Mouse (Mus musculus): ENCODE data around the gene Mepe. TPM values are rescaled to one million over a fixed set of nuclear protein-coding genes. Genes with fewer than 3 reads are reported as not detected.

The Mepe gene
- total and polyA plus RNA-seq, 2 experiments from 2014 or later: not detected

DNA sequence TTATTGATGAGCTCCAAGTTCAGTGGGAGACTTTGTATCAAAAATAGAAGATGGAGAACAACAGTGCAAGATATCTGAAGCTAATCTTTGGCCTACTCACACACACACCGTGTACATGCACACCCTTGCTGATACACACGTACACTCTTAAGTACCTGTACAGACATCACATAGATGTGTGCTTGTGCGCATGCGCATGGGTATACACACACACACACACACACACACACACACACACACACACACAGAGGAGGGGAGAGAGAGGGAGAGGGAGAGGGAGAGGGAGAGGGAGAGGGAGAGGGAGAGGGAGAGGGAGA, 15.3 kb downstream of the Mepe start:
- WGBS: 88% methylated on average over 4 of the region's 4 CpGs
- no peak for TF ChIP-seq CTCF (IDR thresholded peaks at IDR 0.05)

DNA sequence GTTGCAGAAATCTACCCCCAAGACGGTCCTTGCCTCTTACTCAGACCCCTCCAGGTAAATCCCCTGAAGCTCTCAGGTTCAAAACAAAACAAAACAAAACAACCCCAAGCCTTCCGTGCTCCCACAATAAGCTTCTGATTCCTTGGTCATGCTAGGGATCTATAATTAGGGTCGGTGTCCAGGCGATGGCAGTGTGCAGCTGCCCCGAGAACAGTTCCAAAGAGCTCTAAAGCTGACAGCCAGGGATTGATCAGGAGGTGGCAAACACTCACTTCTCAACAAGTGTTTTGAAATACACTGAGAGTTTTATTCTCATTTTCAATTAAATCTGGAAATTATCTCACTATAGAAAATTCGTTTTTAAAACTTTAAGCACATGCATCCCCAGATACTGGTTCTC, 17.8 kb downstream of the Mepe start:
- peak; percentile 48 for TF ChIP-seq CTCF (IDR thresholded peaks at IDR 0.05)
- Histone ChIP-seq H3K36me3 (ENCODE audit: insufficient read depth, low read length) (no peaks in the 10 kb centered on the region), H3K9me3 (ENCODE audit: low read length) (no peaks in the 10 kb centered on the region), H3K4me1 (ENCODE audit: insufficient read depth, low read length) (no peaks in the 10 kb centered on the region), H3K4me3 (ENCODE audit: low read depth, low read length) (no peak overlapping the region), H3K27me3 (ENCODE audit: insufficient read depth, low read length) (no peaks in the 10 kb centered on the region), H3K9ac (replicated peaks; ENCODE audit: low read length, poor library complexity, severe bottlenecking) (no peak overlapping the region), H3K27ac (ENCODE audit: low read depth, low read length) (no peak overlapping the region), H3K4me2 (ENCODE audit: low read depth, low read length, poor library complexity, severe bottlenecking) (no peak overlapping the region)
- ATAC-seq (ENCODE audit: low FRiP score): no peak
- DNase-seq (ENCODE audit: low spot score): no peak
- WGBS: 30% methylated on average over 6 of the region's 6 CpGs

More for the DNA sequence above, 15.3 kb downstream of the Mepe start:
- no peak for ATAC-seq (ENCODE audit: low FRiP score)
- no peak overlapping the region for H3K9ac ChIP-seq (replicated peaks; ENCODE audit: low read length, poor library complexity, severe bottlenecking)
- H3K4me1 ChIP-seq (ENCODE audit: insufficient read depth, low read length): no peaks in the 10 kb centered on the region
- no peak for DNase-seq (ENCODE audit: low spot score)
- H3K36me3 ChIP-seq (ENCODE audit: insufficient read depth, low read length): no peaks in the 10 kb centered on the region
- H3K4me2 ChIP-seq (ENCODE audit: low read depth, low read length, poor library complexity, severe bottlenecking): no peak overlapping the region
- H3K4me3 ChIP-seq (ENCODE audit: low read depth, low read length): no peak overlapping the region
- no peaks in the 10 kb centered on the region for H3K9me3 ChIP-seq (ENCODE audit: low read length)
- H3K27me3 ChIP-seq (ENCODE audit: insufficient read depth, low read length): no peaks in the 10 kb centered on the region
- H3K27ac ChIP-seq (ENCODE audit: low read depth, low read length): no peak overlapping the region

DNA sequence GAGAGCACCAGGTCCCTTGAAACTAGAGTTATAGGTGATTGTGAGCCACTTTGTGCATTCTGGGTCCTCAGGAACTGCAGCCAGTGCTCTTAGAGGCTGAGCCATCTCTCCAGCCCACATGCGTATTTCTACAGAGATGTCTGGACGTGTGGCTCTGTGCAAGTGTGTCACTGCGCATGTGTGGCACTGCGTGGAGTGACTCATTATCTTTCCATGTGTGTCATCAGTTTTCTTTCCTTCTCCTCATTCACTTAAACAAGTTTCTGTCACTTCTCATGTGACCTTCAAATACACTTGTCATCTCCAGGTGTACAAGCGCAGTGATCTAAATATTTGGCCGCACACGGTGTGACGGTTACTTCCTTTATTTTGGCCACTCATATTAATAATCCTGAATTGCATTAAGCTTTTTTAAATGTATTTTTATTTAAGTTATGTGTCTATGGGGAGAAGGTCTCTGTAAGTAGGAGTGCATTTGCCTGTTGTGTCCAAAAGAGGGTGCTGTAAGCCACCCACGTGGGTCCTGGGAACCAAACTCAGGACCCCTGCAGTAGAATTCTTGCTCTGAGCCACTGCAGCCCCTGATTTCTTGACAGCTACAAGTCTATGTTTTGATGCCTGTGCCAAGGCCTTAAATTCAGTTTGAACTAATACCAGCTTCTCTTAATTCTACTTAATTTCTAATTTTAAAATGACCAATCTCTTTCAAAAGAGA, 19.6 kb downstream of the Mepe start:
- H3K4me3 ChIP-seq (ENCODE audit: low read depth, low read length): no peak overlapping the region
- no peaks in the 10 kb centered on the region for H3K36me3 ChIP-seq (ENCODE audit: insufficient read depth, low read length)
- H3K27ac ChIP-seq (ENCODE audit: low read depth, low read length): no peak overlapping the region
- TF ChIP-seq CTCF (IDR thresholded peaks at IDR 0.05): peak; percentile 62
- WGBS: 77% methylated on average over 9 of the region's 9 CpGs
- no peaks in the 10 kb centered on the region for H3K9me3 ChIP-seq (ENCODE audit: low read length)
- ATAC-seq (ENCODE audit: low FRiP score): no peak
- no peaks in the 10 kb centered on the region for H3K4me1 ChIP-seq (ENCODE audit: insufficient read depth, low read length)
- H3K9ac ChIP-seq (replicated peaks; ENCODE audit: low read length, poor library complexity, severe bottlenecking): no peak overlapping the region
- H3K27me3 ChIP-seq (ENCODE audit: insufficient read depth, low read length): no peaks in the 10 kb centered on the region
- no peak overlapping the region for H3K4me2 ChIP-seq (ENCODE audit: low read depth, low read length, poor library complexity, severe bottlenecking)
- peak; percentile 13 for DNase-seq (ENCODE audit: low spot score)

DNA sequence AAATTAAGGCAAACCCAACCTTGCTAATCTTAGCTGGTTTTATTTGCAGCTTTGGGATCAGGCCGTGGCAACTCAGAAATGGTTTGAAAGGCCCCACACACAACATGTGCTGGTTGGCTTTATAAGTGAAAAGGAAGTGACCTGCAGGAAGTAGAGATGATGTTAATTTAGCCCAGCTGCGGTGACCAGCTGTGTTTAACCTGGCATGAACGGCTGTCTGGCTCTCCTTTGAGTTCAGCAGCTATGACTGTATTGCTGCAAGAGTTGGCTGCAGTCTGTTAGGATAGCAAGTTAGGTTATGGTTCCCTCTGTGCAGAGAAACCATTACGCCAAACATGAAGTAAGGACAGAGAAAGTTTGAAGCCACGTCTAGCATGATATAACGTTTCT, 20.1 kb downstream of the Mepe start:
- TF ChIP-seq CTCF (IDR thresholded peaks at IDR 0.05): no peak

DNA sequence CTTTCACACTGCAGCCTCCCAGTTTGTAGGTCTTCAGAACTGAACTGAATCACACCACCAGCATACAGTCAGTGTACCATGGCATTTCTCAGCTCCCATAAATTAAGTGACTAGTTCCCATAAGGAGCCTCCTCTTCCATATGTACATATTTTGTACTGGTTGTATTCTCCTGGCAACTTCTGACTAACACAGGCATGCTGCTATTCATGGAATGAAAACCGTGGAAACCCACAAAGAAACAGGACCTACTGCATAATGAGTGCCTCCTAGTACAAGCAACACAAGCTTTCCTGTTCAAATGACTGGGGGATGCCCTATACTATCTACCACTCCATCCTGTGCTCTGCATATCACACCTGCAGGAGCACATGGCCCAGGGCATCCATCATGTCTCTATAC, 25.9 kb downstream of the Mepe start:
- H3K27me3 ChIP-seq (ENCODE audit: insufficient read depth, low read length): no peaks in the 10 kb centered on the region
- H3K9me3 ChIP-seq (ENCODE audit: low read length): no peaks in the 10 kb centered on the region
- no peak overlapping the region for H3K9ac ChIP-seq (replicated peaks; ENCODE audit: low read length, poor library complexity, severe bottlenecking)
- DNase-seq (ENCODE audit: low spot score) (no peak), ATAC-seq (ENCODE audit: low FRiP score) (no peak)
- WGBS: 56% methylated on average over 1 of the region's 1 CpGs
- TF ChIP-seq CTCF (IDR thresholded peaks at IDR 0.05): no peak
- H3K27ac ChIP-seq (ENCODE audit: low read depth, low read length): no peak overlapping the region
- H3K4me1 ChIP-seq (ENCODE audit: insufficient read depth, low read length): no peaks in the 10 kb centered on the region
- no peak overlapping the region for H3K4me2 ChIP-seq (ENCODE audit: low read depth, low read length, poor library complexity, severe bottlenecking)
- H3K36me3 ChIP-seq (ENCODE audit: insufficient read depth, low read length): no peaks in the 10 kb centered on the region
- H3K4me3 ChIP-seq (ENCODE audit: low read depth, low read length): no peak overlapping the region

More for the DNA sequence above, 20.1 kb downstream of the Mepe start:
- WGBS: 79% methylated on average over 6 of the region's 6 CpGs
- H3K4me1 ChIP-seq (ENCODE audit: insufficient read depth, low read length): no peaks in the 10 kb centered on the region
- no peak overlapping the region for H3K27ac ChIP-seq (ENCODE audit: low read depth, low read length)
- no peaks in the 10 kb centered on the region for H3K9me3 ChIP-seq (ENCODE audit: low read length)
- H3K36me3 ChIP-seq (ENCODE audit: insufficient read depth, low read length): no peaks in the 10 kb centered on the region
- H3K4me2 ChIP-seq (ENCODE audit: low read depth, low read length, poor library complexity, severe bottlenecking): no peak overlapping the region
- DNase-seq (ENCODE audit: low spot score): no peak
- no peak overlapping the region for H3K4me3 ChIP-seq (ENCODE audit: low read depth, low read length)
- H3K9ac ChIP-seq (replicated peaks; ENCODE audit: low read length, poor library complexity, severe bottlenecking): no peak overlapping the region
- ATAC-seq (ENCODE audit: low FRiP score): no peak
- no peaks in the 10 kb centered on the region for H3K27me3 ChIP-seq (ENCODE audit: insufficient read depth, low read length)

DNA sequence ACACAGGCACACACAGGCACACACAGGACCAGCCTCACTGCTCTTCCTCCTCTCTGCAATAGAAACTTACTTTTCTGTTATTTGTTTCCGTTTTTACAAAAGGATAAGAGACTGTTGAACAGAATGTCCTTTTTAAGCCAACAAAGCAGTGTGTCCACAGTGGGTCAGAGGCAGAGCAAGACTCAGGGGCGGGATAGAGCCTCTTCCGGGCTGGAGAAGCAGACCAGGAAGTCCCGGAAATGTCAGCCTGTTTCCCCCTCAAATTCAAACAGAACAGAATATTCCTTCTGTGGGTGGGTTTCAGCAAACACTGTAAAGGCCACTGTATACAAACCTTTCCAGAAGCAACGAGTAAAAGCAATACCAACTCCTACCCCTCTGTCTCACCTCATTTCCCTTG, 26.7 kb downstream of the Mepe start:
- Histone ChIP-seq H3K36me3 (ENCODE audit: insufficient read depth, low read length) (no peaks in the 10 kb centered on the region), H3K9me3 (ENCODE audit: low read length) (no peaks in the 10 kb centered on the region), H3K27me3 (ENCODE audit: insufficient read depth, low read length) (no peaks in the 10 kb centered on the region), H3K4me3 (ENCODE audit: low read depth, low read length) (no peak overlapping the region), H3K4me2 (ENCODE audit: low read depth, low read length, poor library complexity, severe bottlenecking) (no peak overlapping the region), H3K27ac (ENCODE audit: low read depth, low read length) (no peak overlapping the region), H3K4me1 (ENCODE audit: insufficient read depth, low read length) (no peaks in the 10 kb centered on the region), H3K9ac (replicated peaks; ENCODE audit: low read length, poor library complexity, severe bottlenecking) (no peak overlapping the region)
- no peak for TF ChIP-seq CTCF (IDR thresholded peaks at IDR 0.05)
- WGBS: 75% methylated on average over 5 of the region's 5 CpGs
- DNase-seq (ENCODE audit: low spot score) (no peak), ATAC-seq (ENCODE audit: low FRiP score) (no peak)
